Mouse (Mus musculus): ENCODE data around the gene Top1.

DNA sequence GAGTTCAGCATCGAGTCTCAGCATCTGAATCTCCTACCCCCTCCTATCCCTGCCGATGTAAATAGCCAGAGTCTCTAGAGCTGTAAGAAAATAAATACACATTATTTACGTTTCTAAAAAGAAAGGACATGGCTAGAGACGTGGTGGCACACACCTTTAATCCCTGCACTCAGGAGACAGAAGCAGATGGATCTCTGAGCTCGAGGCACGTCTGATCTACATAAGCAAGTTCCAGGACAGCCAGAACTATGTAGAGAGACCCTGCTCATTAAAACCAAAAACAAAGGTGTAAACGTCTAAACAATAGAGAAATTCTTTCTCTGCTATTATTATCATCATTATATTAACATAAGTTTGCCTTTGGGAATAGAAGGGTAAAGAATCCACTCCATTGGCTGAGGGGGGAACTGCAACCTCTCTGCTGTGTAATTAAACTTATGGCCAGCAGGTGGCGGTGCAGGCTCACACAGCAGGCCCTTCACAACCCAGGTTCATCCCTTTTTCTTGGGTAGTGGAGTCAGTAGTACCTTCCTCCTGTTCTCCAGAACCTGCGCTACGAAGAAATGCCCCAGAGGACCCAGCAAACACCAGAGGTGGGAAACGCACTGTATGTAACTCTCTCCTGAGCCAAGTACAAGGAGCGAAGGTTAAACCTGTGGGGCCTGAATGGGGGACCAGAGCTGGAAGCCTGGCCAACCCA, 48.0 kb upstream of the Top1 start:
- TF ChIP-seq CTCF (IDR thresholded peaks at IDR 0.05; ENCODE audit: low read depth, low read length) = peak; percentile 98
- TF ChIP-seq POLR2A (IDR thresholded peaks at IDR 0.05; ENCODE audit: extremely low read depth, insufficient read depth, low read length) = no peak

Data from liver, adult 2 months (tissue).